14 mouse cellular contexts compared by ENCODE assay signal in genomic region chr3:6004423-6004822, GRCm38 (mm10).
"Had no signal": no experiment of that assay in that cellular context is flagged by ENCODE, and none has a peak within 500 bp of the region (broad histone marks: within the 10 kb centered on the region; RNA-seq: fewer than 3 reads in every experiment).

No protein-coding gene starts in this region.

- H3K27ac ChIP-seq: liver, embryonic 13.5 days; stomach, postnatal 0 days had no signal

- H3K4me1 ChIP-seq: liver, embryonic 13.5 days had no signal

- H3K9me3 ChIP-seq: liver, embryonic 13.5 days had no signal

- DNase-seq: kidney, adult 9 months; kidney, postnatal 14 days; kidney, postnatal 4 days; liver, embryonic 13.5 days; lung, adult 2 months; lung, postnatal 14 days; lung, postnatal 4 days; midbrain, embryonic 14.5 days; right cerebral cortex, postnatal 14 days; right cerebral cortex, postnatal 4 days; thymus, adult 2 months; thymus, postnatal 14 days had no signal

- H3K4me2 ChIP-seq: liver, embryonic 13.5 days; midbrain, embryonic 11.5 days had no signal

- H3K36me3 ChIP-seq: liver, embryonic 13.5 days had no signal

- H3K9ac ChIP-seq: liver, embryonic 13.5 days had no signal

- H3K27me3 ChIP-seq: liver, embryonic 13.5 days had no signal

- H3K4me3 ChIP-seq: liver, embryonic 13.5 days had no signal
